Mouse (Mus musculus) testis, adult 2 months (tissue): ENCODE data around the gene Apoa5. TPM values are rescaled to one million over a fixed set of nuclear protein-coding genes. Genes with fewer than 3 reads are reported as not detected.

Source experiments
- H3K27ac ChIP-seq: fragments of 200-500 bp; 2 replicates; pipeline ENCODE4 v1.5.1; 2012; ENCODE audit warnings: low read depth, low read length; ENCODE audit not compliant: control insufficient read depth, insufficient read depth
- H3K27me3 ChIP-seq: fragments of 200-500 bp; 2 replicates; pipeline ENCODE4 v1.6.1; 2012; ENCODE audit warnings: mild to moderate bottlenecking, low read length, moderate library complexity; ENCODE audit not compliant: control insufficient read depth, insufficient read depth
- H3K36me3 ChIP-seq: fragments of 200-500 bp; 2 replicates; pipeline ENCODE4 v1.6.1; 2012; ENCODE audit warnings: mild to moderate bottlenecking, low read length; ENCODE audit not compliant: control insufficient read depth, insufficient read depth
- H3K4me1 ChIP-seq: fragments of 200-500 bp; 2 replicates; pipeline ENCODE4 v1.6.1; 2012; ENCODE audit warnings: low read length; ENCODE audit not compliant: control insufficient read depth, insufficient read depth
- H3K4me3 ChIP-seq: fragments of 200-500 bp; 2 replicates; pipeline ENCODE4 v1.5.1; 2012; ENCODE audit warnings: low read depth, mild to moderate bottlenecking, low read length, moderate library complexity, mixed read lengths; ENCODE audit not compliant: control insufficient read depth
- CTCF ChIP-seq: fragments of 200-500 bp; IDR thresholded peaks from 2 replicates; pipeline ENCODE4 v1.5.1; 2012; ENCODE audit warnings: low read depth, mild to moderate bottlenecking, inconsistent platforms, low read length, moderate library complexity; ENCODE audit not compliant: control insufficient read depth, insufficient read depth, insufficient replicate concordance
- POLR2A ChIP-seq: fragments of 200-500 bp; IDR thresholded peaks from 2 replicates; pipeline ENCODE4 v1.6.1; 2012; ENCODE audit warnings: low read depth, mild to moderate bottlenecking, inconsistent platforms, low read length, moderate library complexity; ENCODE audit not compliant: control insufficient read depth
- polyA plus RNA-seq: library from polyadenylated mRNA; depleted of rRNA; stranded (reverse); fragments of >200 nt; gene quantifications from 2 replicates; pipeline ENCODE4 v1.2.3, GENCODE M21; 2012

Apoa5 gene
- polyA plus RNA-seq, 1 experiment, result not detected

DNA sequence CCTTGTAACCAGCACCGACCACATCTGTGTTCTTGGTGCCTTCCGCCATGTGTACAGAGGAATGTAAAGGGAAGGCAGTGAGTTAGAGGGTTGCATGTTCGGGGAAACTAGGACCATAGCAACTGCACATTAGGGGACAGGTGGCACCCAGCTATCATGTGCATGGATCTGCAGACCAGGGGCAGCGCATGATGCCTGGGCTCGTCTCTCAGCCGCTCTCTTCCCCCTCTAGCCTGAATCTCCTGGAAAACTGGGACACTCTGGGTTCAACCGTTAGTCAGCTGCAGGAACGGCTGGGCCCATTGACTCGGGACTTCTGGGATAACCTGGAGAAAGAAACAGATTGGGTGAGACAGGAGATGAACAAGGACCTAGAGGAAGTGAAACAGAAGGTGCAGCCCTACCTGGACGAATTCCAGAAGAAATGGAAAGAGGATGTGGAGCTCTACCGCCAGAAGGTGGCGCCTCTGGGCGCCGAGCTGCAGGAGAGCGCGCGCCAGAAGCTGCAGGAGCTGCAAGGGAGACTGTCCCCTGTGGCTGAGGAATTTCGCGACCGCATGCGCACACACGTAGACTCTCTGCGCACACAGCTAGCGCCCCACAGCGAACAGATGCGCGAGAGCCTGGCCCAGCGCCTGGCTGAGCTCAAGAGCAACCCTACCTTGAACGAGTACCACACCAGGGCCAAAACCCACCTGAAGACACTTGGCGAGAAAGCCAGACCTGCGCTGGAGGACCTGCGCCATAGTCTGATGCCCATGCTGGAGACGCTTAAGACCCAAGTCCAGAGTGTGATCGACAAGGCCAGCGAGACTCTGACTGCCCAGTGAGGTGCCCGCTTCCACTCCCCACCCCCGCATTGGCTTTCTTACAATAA lies 38.6 kb upstream of the Apoa5 start:
- no peaks in the 10 kb centered on the region for H3K27me3 ChIP-seq
- TF ChIP-seq POLR2A, result no peak
- TF ChIP-seq CTCF, result peak; percentile 48; the same call in 1 of the 2 replicates
- H3K4me3 ChIP-seq, result peak overlapping the region; percentile 32
- H3K36me3 ChIP-seq, result no peaks in the 10 kb centered on the region
- no peak overlapping the region for H3K27ac ChIP-seq
- H3K4me1 ChIP-seq, result peaks cover 11% of the 10 kb centered on the region; the same call in 1 of the 2 replicates

DNA sequence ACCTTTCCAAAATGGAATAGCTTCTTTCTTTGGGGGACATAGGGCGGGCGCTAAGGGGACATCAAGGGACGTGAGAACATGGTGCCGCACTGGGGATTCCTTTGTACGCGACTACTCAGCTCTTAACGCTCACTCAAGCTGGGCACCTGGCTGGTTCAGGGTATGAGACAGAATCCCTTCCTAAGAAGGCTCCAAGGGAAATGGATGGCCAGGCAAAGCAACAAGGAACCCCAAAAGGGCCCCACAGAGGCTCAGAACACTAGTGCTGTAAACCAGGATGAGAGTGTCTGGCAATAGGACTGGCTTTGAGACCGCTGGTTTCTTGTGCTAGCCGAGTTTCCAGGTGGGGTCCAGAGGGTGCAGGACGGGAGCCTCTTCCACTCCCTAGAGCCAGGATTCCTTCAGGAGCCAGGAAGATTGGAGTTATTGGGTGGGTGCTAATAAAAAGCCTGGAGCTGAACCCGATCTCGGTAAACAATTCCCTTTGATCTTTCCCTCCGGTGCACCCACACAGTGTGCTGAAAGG lies 37.9 kb upstream of the Apoa5 start:
- TF ChIP-seq CTCF (no peak), POLR2A (no peak)
- peaks cover 11% of the 10 kb centered on the region; the same call in 1 of the 2 replicates for H3K4me1 ChIP-seq
- no peak overlapping the region for H3K27ac ChIP-seq
- no peaks in the 10 kb centered on the region for H3K27me3 ChIP-seq
- H3K36me3 ChIP-seq, result no peaks in the 10 kb centered on the region
- peak overlapping the region; percentile 32 for H3K4me3 ChIP-seq

DNA sequence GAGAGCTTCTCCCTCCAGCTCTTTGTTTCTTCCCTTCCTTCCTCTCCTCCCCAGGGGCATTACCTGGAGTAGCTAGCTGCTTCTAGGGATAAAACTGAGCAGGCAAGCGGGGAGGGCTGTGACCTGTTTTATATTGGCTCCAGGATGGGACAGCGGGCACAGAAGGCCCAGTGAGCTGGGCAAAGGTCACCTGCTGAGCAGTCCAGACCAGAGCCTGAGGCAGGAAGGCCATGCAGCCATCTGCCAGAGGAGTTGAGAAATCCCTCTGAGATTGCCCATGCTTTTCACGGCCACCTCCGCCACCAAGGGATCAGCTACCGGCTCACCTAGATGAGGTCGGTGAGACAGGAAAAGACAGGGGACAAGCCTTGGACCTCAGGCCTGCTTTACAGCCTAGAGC lies 33.2 kb upstream of the Apoa5 start:
- no peaks in the 10 kb centered on the region for H3K36me3 ChIP-seq
- H3K27ac ChIP-seq, result no peak overlapping the region
- no peak for TF ChIP-seq CTCF
- TF ChIP-seq POLR2A, result no peak
- no peak overlapping the region for H3K4me3 ChIP-seq
- H3K4me1 ChIP-seq, result peaks cover 5% of the 10 kb centered on the region; the same call in 1 of the 2 replicates
- no peaks in the 10 kb centered on the region for H3K27me3 ChIP-seq

DNA sequence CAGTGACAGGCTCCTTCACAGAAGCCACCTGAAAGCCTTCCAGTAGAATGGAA lies 33.0 kb upstream of the Apoa5 start, which contains the start of gene Apoc3:
Gene Apoc3 (minus strand): TSS at position 41 of the 53 bp plus-strand sequence.
- Histone ChIP-seq H3K4me1 (peaks cover 3% of the 10 kb centered on the region; the same call in 1 of the 2 replicates), H3K36me3 (no peaks in the 10 kb centered on the region), H3K27ac (no peak within 1 kb of the TSS), H3K4me3 (no peak within 1 kb of the TSS), H3K27me3 (no peaks in the 10 kb centered on the region)
- TF ChIP-seq CTCF (no peak), POLR2A (no peak)

DNA sequence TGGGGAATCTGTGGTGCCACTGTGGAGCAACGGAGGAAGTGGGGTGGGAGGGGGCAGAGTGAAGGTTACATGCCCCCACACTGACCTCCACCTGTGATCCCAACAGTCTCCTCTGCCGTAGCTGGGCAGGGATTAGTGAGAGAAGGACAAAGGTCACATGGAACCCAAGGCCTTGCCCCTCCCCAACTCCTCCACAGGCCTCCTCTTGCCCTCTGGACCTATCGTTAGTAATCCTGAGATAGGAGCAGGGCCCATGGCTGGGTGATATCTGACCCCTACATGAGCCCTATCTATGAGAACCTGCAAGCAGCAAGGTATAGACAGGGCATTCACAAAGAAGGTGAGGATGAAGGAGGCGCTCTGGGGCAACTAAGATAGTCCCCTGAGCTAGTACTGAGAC lies 32.8 kb upstream of the Apoa5 start:
- Histone ChIP-seq H3K36me3 (no peaks in the 10 kb centered on the region), H3K27ac (no peak overlapping the region), H3K27me3 (no peaks in the 10 kb centered on the region), H3K4me3 (no peak overlapping the region), H3K4me1 (peaks cover under 1% of the 10 kb centered on the region; the same call in 1 of the 2 replicates)
- TF ChIP-seq CTCF (no peak), POLR2A (no peak)

DNA sequence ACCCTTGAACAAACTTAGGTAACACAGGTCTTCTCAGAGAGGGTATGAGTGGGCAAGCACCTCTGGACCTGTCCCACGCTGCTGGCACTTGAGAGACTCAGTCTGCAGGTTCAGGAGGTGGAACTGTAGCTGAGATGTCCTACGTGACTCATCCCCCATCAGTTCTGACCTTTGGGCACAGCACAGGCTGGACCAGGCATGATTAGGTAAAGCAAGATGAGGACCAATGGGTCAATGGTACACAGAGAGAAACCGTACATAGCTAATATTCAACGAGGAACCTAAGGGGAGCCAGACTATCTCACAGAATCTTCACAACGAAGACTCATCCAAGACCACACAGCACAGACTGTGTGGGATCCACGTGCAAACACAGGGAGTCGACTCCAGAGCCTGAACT lies 29.6 kb upstream of the Apoa5 start:
- H3K27ac ChIP-seq, result no peak overlapping the region
- H3K4me1 ChIP-seq, result no peaks in the 10 kb centered on the region
- H3K4me3 ChIP-seq, result no peak overlapping the region
- TF ChIP-seq CTCF (no peak), POLR2A (no peak)
- no peaks in the 10 kb centered on the region for H3K36me3 ChIP-seq
- no peaks in the 10 kb centered on the region for H3K27me3 ChIP-seq

DNA sequence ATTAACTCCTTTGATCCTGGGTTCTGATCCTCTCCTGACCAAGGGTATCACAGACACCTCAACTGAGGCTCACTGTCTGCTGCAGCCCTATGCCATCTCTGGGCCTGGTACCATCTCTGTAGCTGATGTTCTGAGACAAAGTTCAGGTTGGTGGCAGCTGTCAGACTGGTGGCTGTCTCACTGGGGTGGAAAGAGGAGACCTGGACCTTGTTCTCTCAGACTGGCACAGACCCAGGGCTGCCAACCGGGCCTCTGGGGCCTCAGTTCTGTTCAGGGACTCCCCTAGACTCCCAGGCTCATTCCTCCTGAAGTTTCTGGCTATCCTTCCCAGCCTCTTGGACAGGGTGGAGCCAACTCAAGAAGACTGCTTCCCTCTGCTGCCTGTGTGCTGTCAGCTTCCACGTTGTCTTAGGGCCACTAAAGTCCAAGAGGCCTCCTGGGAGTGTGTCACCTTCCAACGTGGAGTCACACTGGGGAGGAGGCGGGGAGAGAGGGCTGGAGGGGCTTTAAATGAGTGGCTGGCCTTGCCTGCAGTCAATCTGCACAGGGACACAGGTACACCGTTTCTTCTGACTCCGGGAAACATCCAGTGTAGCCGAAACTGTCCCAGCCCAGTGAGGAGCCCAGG lies 27.8 kb upstream of the Apoa5 start, which contains the start of gene Apoa4:
Gene Apoa4 (plus strand): TSS at position 171 of the 628 bp plus-strand sequence.
- no peaks in the 10 kb centered on the region for H3K27me3 ChIP-seq
- no peaks in the 10 kb centered on the region for H3K36me3 ChIP-seq
- TF ChIP-seq POLR2A (no peak), CTCF (no peak)
- H3K4me1 ChIP-seq, result no peaks in the 10 kb centered on the region
- H3K27ac ChIP-seq, result no peak within 1 kb of the TSS
- H3K4me3 ChIP-seq, result no peak within 1 kb of the TSS
